Mouse (Mus musculus) cerebellum, adult 8-10 months (tissue): ENCODE results near the gene Racgap1.
A peak's percentile ranks its signal among the peaks of the same experiment; 100 is the strongest.

ENCODE experiments used
- DNase-seq: peaks from one replicate; pipeline ENCODE4 v3.0.0; 2022

The Racgap1 gene

GRCm38 (mm10) chr15:99663964-99664599 lies 12.6 kb upstream of the Racgap1 start:
- DNase-seq = no peak

DNA sequence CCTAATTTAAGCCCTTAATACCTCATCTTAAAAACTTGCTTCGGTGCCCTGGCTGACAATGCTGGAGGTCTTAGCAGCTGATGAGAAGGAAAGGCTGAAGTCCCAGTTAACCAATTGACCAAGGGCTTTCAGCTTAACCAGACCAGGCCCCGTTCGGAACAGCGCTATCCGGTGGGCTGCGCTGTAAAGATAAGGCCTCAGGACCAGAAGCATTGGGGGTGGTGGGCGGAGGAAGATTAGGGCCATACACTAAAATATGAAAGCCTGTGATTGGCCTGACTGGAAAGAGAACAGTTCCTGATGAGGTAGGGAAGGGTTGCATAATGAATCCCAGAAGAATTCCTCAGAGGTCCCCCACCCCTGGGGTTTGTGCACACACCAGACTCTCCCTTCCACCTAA lies 10.9 kb upstream of the Racgap1 start:
- no peak for DNase-seq

DNA sequence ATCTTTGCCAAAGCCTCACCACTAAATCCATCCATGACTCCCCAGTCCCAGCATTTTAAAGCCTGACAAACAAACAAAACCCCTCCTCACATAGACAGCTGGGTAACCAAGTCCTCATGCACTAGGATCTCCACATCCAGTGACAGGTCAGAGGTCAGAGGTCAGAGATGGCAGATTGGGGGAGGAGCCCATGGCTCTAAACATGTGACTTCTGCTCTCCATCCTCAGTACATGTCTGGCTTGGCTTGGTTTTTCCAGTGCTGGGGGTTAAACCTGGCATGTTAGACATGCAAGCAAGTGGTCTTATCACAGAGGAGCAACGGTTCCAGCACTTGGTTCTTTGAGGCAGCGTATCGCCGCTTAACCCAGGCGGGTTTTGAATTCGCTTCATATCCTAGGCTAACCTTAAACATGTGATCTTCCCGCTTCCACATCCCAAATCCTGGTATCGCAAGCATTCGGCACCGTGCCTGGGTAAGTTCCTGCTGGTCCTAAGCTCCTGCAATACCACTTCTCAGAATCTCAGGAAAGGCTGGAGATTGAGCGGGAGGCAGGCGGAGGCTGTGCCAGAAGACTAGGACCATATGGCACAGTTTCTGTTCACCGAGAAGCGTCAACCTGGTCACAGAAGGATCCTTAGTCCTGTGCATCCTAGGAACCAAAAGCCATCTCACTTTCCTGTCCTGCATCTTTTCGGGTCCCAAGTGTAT lies 9.8 kb upstream of the Racgap1 start:
- DNase-seq = peak; percentile 70

DNA sequence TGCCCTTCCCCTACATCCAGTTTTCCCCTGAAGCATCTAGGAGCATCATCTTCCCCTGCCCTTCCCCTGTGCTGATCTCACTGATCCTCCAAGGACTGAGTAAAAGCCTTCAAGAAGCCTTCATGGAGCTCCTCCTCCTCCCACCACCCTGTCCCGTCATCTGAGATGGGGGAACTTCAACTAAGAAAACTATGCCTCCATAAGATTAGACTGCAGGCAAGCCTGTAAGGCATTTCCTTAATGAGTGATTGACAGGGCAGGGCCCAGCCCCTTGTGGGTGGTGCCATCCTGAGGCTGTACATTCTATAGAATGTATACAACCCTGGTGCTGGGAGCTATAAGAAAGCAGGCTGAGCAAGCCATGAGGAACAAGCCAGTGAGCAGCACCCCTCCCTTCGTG lies 7.0 kb upstream of the Racgap1 start:
- no peak for DNase-seq

- no peak for DNase-seq
These were observed 4.5 kb upstream of the Racgap1 start for GRCm38 (mm10) chr15:99655956-99656355.

- no peak for DNase-seq
These were observed 2.4 kb upstream of the Racgap1 start for GRCm38 (mm10) chr15:99653876-99654275.

GRCm38 (mm10) chr15:99653291-99653690 lies 1.8 kb upstream of the Racgap1 start:
- DNase-seq = no peak

GRCm38 (mm10) chr15:99651984-99652872 lies 772 bp upstream of the Racgap1 start:
- DNase-seq = no peak

DNA sequence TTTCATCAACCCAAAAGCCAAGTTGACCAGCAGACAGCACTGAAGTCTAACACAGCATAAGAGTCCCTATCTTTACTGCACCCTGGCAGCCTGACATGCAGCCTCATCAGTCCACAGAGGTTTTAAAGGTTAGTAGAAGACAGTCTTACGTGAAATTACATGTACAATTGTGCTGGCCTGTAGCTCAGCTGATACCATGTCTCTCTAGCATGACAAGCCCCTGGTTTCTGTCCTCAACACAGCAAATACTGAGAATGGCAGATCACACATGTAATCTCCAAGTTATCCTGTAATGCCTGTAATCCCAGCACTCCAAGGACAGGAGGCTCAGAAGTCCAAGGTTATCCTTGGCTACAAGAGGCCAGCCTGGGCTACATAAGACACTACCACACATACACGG lies 1.2 kb downstream of the Racgap1 start:
- no peak for DNase-seq

DNA sequence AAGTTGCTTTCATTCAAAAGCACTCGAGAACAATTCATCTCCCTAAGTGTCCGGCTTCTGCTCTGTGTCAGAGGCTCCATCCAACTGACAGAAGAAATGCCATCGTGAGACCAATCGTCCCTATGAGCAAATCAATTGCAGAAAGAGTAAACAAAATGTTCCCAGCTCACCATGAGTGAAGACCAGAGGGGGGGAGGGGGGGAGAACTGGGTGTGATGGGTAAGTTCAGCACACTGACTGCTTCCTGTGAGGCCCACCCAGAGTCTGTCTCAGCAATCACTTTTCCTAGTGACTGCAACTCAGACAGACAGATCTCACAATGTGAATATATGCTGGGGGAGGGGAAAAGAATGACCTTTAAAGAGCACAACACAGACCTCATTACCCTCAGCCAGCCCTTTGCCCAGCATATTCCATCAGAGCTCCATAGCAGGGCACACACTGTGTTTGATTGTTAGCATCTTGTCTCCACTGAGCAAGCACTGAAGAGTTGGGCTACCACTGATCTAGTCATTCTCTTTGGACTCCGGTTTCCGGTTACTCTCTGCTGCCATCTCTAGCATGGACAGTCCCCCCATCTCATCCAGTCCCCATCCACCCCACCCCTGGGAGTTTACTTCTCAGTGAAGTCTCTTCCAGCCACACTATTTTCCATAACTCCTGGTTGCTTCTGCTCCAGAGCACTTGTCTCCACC lies 2.2 kb downstream of the Racgap1 start:
- DNase-seq = no peak

DNA sequence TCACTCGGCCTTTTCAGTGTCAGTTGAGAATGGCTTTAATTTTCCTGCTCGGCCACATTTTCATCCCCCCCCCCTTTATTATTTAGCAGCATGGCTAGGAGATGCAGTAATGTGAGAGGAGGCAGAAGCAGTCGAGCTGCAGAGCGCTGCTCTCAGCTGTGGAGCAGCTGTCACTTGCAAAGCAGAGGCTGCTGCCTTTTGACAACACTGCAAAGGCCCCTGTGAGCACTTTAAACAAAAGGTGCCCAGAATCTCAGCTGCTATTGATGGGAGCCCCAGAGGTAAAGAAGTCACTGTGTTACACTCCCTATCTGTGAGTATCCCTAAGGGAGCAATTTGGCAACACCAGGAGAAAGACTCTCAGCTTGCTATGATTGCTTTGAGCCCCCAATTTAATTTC lies 3.1 kb downstream of the Racgap1 start:
- DNase-seq = no peak

GRCm38 (mm10) chr15:99644776-99645175 lies 6.7 kb downstream of the Racgap1 start:
- DNase-seq = no peak

DNA sequence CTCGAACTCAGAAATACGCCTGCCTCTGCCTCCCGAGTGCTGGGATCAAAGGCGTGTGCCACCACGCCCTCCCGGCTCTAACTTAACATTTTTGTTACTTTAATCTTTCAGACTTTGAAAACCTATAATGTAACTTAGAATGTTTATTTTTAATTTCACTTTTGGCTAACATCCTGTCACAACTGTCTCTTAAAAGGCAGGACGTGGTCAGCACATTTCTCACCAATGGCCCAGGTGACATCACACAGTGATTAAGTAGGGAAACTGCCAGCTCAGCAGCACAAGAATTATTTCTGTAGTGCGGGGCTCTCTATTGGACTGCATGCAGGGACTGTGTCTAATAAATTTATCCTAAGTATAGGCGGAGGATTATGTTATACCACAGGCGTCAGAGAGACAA lies 7.6 kb downstream of the Racgap1 start:
- no peak for DNase-seq

- DNase-seq = no peak
These were observed 8.8 kb downstream of the Racgap1 start for GRCm38 (mm10) chr15:99642622-99643021.

- no peak for DNase-seq
These were observed 13.4 kb downstream of the Racgap1 start for GRCm38 (mm10) chr15:99638124-99638485.

GRCm38 (mm10) chr15:99637405-99638123 lies 13.9 kb downstream of the Racgap1 start:
- no peak for DNase-seq

GRCm38 (mm10) chr15:99634702-99635101 lies 16.8 kb downstream of the Racgap1 start:
- no peak for DNase-seq

DNA sequence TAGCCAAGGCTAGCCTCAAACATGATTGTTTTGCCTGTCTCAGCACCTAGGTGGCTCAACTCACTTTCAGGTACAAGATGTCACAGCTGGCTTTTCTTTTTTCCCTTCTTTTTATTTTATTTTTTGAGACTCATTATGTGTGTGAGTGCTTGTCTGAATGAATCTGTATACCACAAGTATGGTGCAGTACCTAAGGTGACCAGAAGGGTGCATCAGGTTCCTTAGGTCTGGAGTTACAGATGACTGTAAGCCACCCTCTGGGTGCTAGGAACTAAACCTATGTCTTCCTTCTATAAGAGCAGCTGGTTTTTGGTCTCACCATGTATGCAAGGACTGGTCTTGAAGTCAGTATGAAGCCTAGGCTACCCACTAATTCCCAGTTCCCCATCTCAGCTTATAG lies 19.8 kb downstream of the Racgap1 start:
- DNase-seq = no peak

- DNase-seq = no peak
These were observed 29.4 kb downstream of the Racgap1 start for GRCm38 (mm10) chr15:99622063-99622462.

GRCm38 (mm10) chr15:99619821-99620220 lies 31.6 kb downstream of the Racgap1 start:
- DNase-seq = peak; percentile 32

GRCm38 (mm10) chr15:99618595-99618994 lies 32.9 kb downstream of the Racgap1 start:
- DNase-seq = no peak

GRCm38 (mm10) chr15:99615246-99615645 lies 36.2 kb downstream of the Racgap1 start:
- peak; percentile 35 for DNase-seq
